Mouse (Mus musculus) thymus, adult 18-20 months (tissue): ENCODE data around the gene Comt.

Experiments
- DNase-seq, 2 experiments: peaks; one replicate each; pipeline ENCODE4 v3.0.0; 2022; ENCODE audit warnings: mixed read lengths in 2 of 2

Gene Comt

DNA sequence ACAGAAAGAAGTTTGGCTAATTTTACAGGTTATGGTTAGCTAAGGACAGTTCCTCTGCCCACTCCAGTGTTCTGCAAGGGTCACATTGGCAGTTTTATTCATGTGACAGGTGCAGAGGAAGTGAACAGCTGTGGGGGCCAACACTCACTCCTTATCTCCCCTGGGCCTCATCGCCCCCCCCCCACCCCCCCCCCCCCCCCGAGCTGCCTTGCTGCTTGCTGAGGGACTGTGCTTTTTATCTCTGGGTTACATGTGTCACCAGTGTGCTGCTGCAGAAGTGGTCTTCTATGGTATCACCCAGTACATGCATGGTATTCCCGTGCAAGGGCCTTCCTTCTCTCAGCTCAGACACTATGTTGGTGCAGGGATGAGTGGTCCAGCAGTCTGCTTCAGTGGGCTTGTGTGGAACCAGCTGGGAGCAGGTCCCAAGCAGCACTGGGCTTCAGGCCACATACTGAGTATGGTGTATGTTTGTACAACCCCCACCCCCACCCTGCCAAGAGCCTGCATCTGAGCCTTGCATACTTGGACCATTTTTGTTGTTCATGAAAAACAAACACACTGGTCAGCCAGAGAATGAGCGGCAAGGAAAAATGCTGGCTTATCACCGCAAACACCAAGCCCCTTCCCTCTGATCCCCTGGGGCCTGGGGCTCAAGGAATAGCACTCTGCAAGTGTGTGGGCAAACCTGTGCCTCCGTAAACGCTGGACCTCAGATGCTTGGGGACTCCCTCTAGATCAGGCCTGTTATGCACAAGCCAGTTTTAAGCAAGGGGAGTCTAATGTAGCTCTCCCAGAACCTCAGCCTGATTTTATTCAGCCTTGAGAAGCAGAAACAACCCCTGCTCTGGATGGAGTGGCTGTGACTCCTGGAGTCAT lies 38.7 kb downstream of the Comt start:
- no peak for DNase-seq

DNA sequence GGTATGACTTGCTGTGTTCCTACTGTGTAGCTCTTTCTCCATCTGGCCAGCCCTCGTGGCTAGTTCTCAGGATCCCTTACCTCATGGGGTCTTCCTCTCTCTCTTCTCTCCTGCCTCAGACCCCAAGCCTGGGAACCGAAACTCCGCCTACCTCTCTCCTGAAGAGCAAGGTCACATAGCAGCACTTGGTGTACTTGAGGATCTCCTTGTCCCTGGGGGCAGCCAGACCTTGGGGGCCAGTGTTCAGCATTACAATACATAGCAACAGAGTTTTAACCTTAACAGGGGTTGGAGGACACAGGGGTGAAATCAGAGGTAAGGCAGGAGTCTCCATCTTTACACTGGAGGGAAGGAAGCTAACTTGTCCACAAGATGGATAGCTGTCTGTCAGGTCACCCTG lies 39.7 kb downstream of the Comt start:
- DNase-seq: no peak

DNA sequence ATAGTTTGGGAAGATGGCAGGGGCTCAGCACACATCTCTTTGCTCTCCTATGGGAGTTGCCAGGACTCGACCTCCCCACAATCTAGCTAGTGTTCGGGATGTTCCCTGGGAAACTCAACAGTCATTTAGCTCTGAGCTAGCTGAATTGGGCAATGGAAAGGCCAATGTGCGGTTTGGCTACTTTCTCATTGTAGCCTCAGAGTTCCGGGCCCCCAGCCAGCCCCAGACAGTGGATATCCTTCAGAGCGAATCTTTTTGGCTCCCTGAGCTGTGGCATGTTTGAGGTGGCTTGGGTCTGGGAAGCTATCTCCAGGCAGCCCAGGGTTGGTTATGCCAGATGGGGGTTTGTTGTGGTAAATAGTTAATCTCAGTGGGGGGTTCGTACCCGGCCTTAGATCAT lies 40.2 kb downstream of the Comt start:
- no peak for DNase-seq

DNA sequence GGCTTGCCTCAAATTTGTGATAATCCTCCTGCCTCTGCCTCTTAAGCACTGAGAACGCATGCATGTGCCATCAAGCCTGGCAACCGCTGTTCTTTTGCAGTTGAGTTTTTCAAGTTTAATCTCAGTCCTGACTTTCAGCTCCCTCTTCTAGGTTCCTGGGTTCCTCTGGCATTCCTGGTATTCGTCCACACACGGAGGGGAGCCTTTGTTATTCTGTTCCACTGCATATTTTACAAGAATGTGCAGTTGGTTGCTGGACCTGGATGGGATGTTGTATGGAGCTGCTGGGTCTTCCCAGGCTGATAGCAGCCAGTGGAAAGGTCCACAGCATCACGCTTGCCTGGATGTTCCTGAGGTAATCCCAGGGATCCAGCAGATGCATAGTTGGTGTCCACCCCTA lies 41.2 kb downstream of the Comt start:
- DNase-seq: no peak

DNA sequence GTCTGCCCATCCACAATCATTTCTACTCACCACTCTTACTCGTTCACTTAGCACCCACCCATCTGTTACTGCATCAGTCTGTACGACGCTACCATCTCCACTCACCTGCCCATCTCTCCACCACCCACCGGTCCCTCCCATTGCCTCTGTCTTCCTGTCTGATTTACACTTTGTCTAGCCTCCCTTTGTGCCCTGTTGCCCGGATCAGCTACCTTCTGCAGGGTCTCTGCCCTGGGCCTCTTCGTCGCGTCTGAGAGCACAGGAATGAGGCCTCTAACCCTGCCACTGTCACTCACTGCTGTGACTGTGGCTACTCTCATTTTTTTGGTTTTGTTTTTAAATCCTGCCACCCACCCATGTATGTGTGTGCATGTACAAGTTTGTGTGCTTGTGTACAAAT lies 42.0 kb downstream of the Comt start:
- no peak for DNase-seq

DNA sequence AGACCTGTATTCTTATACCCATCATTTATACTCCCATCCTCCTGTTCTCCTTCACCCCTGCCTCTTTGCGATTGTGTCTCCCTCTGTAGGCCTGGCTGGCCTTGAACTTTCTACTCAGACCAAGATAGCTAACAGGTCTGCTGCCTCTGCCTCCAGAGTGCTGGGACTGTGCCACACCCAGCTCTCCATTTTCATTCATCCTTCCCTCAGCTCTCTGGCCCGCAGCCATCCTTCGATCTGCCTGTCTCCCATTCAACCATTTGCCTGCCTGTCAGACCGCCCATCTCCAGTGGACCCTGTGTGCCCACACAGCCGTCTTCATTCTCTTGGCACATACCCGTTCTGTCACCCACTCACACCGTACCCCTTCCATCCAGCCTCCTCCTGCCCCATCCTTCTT lies 42.4 kb downstream of the Comt start:
- DNase-seq: no peak

- DNase-seq: no peak
Measured at GRCm38 (mm10) chr16:18383756-18384155, 42.9 kb downstream of the Comt start.

DNA sequence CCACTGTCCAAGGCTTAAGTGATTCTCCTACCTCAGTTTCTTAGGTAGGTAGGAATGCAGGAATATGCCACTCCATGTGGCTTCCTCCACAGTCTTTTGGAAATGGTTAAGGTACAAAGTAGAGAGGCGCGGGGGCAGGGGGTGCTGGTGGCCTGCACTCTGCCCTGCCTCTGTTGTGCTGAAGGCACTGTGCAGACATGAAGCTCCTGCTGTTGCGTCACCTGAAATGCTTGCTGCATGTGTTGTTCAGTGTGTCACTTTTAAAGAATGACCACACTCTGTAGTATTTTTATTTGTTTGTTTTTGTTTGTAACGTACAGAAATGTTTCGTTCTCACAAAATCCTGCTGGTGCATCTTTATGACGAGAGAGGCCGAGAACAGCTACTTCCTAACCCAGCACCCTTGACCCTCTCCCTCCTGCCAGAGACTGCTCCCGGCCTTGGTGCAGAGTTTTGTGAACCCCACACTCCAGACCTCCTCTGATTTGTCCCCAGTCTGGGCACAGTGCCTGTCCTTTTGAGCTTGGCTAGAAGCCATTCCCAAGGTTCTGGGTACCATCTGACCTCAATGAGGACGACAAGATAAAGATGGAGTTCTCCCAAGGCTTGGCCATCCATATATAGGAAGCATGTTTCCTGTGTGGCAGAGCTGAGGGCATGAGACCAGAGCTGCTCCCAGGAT lies 43.5 kb downstream of the Comt start:
- no peak for DNase-seq

DNA sequence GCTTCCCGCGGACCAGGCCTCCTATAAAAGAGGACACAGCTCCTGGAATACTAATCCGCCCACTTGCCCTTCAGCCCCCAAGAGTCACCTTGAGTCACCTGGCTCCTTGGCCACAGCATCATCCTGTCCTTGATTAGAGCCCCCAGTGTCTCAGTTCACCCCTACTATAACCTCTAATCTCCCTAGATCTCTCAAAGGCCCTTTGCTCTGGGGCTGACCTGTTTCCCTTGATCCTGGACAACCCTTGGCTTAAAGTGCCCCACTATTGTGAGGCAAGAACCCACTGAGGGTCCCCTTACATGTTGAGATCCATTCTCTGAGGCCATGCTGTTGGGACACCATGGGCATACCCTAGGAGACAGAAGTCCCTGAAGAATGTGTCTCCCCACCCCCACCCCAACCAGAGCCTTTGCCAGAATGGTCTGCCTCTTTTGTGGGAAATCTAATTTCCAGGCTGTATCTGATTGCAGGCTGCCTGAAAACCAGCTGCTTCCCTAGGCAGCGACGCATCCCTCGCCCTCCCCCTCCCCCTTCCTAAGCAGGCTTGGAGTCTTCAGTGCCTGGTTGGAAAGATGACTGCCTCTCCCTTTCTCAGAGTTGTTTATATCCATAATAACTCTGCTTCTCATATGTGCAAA lies 44.9 kb downstream of the Comt start:
- DNase-seq: no peak

GRCm38 (mm10) chr16:18380495-18381063 lies 46.1 kb downstream of the Comt start:
- DNase-seq: no peak

GRCm38 (mm10) chr16:18379338-18380001 lies 47.2 kb downstream of the Comt start:
- no peak for DNase-seq

- DNase-seq: no peak
Measured at GRCm38 (mm10) chr16:18378489-18378888, 48.2 kb downstream of the Comt start.

DNA sequence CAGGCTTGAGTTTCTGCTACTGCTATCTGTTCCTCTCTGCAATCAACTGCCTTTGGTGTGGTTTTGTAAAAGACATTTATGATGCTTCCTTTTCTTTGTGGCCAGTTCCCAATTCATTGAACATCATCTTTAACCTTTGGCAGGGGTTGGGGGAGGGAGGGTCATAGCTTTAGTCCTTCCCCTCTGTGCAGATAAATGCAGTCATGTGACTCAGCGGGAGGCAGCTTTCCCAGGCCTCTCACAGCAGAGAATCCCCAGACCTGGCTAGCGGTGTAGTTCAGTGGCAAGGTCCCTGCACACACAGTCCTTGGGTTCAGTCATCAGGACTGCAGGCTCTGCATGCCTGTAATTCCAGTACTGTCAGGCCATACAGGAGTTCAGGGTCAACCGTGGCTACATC lies 49.4 kb downstream of the Comt start:
- DNase-seq: no peak

DNA sequence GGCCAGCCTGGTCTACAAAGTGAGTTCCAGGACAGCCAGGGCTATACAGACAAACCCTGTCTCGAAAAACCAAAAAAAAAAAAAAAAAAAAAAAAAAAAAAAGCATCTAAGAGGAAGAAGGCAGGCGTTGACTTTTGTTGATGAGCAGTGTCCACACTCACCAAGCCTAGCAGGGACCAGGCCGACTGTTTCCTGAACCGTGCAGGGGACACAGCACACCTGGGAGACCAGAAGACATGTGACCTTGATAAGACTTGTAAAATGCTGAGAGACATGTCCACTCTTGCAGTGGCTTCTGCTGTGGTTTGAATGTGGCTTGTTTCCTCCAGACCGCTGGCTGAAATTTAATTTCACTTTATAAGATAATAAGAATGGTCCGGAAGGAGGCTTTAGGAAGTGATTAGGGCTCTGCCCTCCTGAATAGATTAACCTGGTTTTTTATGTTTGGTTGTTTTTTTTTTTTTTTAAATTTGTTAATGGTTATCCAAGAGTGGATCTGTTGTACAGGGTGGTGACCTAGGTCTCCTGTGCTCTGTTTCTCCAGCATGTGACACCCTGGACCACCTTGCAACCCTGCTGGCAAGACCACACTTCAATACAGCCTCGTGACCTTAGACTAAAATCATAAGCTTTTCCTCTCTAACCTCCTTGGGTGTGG lies 50.2 kb downstream of the Comt start:
- no peak for DNase-seq

DNA sequence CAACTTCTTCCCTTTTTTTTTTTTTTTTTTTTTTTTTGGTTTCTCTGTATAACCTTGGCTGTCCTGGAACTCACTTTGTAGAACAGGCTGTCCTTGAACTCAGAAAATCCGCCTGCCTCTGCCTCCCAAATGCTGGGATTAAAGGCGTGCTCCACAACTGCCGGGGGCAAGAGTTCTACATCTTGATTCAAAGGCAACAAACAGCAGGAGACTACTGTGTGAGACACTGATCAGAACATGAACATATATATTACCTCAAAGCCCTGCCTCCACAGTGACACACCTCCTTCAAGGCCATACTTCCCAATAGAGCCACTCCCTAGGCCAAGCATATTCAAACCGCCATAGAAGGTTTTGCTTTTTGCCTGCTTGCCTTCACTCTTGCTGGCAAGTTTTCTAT lies 53.0 kb downstream of the Comt start:
- no peak for DNase-seq

- DNase-seq: no peak
Measured at GRCm38 (mm10) chr16:18370197-18370596, 56.5 kb downstream of the Comt start.

DNA sequence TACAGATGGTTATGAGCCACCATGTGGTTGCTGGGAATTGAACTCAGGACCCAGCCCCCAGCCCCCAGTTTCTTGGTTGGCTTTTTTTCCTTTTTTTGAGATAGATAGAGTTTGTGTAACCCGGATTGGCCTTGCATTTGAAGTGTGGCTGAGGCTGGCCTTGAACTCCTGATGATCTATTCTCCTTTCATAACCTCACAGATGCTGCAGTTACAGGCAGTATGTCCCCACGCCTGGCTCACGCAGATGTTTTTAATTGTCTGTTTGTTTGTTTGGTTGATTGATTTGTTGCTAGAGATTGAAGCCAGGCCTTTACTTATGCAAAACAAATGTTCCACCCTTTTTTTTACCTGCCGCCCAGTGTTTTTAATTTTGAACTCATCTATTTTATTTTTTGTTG lies 59.8 kb downstream of the Comt start:
- no peak for DNase-seq

DNA sequence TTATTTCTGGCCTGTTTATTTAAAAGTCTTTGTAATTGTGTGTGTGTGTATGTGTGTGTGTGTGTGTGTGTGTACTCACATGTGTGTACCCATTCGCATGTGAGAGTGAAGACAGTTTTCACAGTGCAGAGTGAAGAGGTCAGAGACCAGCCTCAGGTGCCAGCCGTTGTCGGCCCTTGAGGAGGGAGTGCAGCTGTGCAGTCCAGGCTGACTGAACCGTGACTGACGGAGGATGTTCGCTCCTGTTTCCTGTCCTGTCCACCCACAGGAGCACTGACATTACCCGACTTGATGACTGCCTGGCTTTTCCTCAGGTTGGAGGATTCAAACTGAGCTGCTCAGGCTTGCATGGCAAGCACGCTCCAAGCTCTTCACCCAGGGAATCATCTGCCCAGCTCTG lies 63.7 kb downstream of the Comt start:
- no peak for DNase-seq

DNA sequence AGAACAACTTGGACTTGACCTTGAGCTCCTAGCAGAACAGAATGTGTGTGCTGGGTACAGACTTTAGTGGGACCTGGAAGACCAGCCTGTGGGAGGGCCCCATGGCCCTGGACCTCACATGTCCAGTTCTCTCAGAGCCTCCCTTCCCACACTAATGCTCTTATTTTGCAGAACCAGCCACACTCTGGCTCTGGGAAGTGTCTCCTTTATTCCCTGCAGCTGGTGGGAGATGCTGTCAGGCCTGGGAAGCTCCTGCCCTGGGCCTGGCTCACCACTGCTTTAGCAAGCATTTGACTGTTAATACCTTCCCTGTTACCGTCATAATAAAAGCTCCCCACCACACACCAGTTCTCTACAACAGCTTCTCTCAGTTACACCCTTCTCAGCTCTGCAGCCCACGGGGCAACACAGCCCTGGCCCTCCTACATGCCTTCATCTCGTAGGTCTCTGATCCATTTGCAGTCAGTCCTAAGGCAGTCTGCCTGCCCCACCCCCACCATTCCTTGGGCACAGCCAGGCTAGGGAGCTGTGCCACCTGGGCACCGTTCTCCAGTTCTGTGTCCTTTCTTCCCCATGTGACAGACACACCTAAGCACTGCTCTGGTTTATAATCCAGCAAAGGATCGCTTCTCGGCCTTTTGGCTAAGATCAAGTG lies 66.4 kb downstream of the Comt start:
- no peak for DNase-seq

GRCm38 (mm10) chr16:18357977-18358376 lies 68.7 kb downstream of the Comt start:
- no peak for DNase-seq

DNA sequence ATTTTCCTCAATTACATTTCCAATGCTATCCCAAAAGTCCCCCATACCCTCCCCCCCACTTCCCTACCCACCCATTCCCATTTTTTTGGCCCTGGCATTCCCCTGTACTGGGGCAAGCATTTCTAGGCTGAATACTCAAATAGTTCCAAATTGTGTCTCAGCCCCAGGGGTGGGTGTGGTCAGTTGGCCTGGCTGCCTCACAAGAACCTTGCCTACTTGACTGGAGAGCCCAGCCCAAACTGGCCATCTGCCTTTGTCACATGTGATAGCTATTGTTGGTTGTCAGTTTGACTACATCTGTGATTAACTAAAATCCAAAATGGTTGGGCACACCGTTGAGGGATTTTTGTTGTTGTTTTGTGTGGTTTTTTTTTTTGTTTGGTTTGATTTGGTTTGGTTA lies 69.7 kb downstream of the Comt start:
- DNase-seq: no peak
